Mouse (Mus musculus): ENCODE measurements around the gene Pgm5.

GRCm38 (mm10) chr19:24656981-24657380 is 204.7 kb downstream of the Pgm5 start:
- TF ChIP-seq POLR2A (IDR thresholded peaks at IDR 0.05; ENCODE audit: low read depth, low read length) (no peak), CTCF (IDR thresholded peaks at IDR 0.05; ENCODE audit: extremely low read depth, insufficient read depth, insufficient read length, insufficient replicate concordance) (no peak)
